Mouse (Mus musculus) heart, postnatal 0 days (tissue): Measurements from ENCODE around the gene Trex1.

Experiments
- CTCF ChIP-seq: IDR thresholded peaks from 2 replicates; pipeline ENCODE4 v1.5.1; 2016; ENCODE audit warnings: antibody characterized with exemption, control low read depth, low read depth
- EP300 ChIP-seq: IDR thresholded peaks from 2 replicates; pipeline ENCODE4 v1.6.1; 2016; ENCODE audit warnings: antibody characterized with exemption, low read depth

DNA sequence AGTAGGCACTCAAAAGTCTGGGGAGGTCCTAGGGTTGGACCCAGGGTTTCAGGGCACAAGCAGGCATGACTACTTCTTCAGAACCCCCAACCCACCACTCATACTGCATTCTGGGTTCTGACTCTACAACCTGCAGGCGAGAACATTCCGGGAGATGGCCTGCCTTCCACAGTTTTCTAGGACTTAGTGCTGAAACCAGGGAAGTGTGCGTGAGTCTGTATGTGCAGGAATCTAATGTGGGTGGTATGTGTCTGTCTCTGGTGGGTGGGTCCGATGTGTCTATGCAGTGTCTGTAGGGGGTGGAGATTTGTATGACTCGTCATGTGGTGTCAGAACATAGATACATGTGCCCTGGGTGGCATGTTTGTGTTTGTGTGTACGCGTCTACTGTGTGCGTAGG, 38.8 kb upstream of the Trex1 start:
- no peak for TF ChIP-seq EP300
- TF ChIP-seq CTCF: no peak
